Mouse (Mus musculus) right cerebral cortex, postnatal 36 days (tissue): ENCODE data around the gene Cd19.

Experiments
- DNase-seq, 2 experiments: peaks; one replicate each; pipeline ENCODE4 v3.0.0; 2022; ENCODE audit warnings: low spot score in 2 of 2, mixed read lengths in 1 of 2

The Cd19 gene

GRCm38 (mm10) chr7:126414725-126415124 is at the start of gene Cd19:
Gene Cd19 (minus strand): TSS chr7:126414889.
- no peak for DNase-seq

GRCm38 (mm10) chr7:126464121-126464520 is 49.4 kb upstream of the Cd19 start:
- no peak for DNase-seq

GRCm38 (mm10) chr7:126463547-126463946 is 48.9 kb upstream of the Cd19 start:
- DNase-seq: no peak

- no peak for DNase-seq
These were observed 48.3 kb upstream of the Cd19 start, which contains the start of gene Atp2a1 for GRCm38 (mm10) chr7:126463004-126463403. Gene Atp2a1 (minus strand): TSS chr7:126463108.

- no peak for DNase-seq
These were observed 46.9 kb upstream of the Cd19 start for GRCm38 (mm10) chr7:126461626-126462025.

GRCm38 (mm10) chr7:126460623-126461399 is 46.1 kb upstream of the Cd19 start:
- no peak for DNase-seq

GRCm38 (mm10) chr7:126458844-126459618 is 44.3 kb upstream of the Cd19 start:
- no peak for DNase-seq

- no peak for DNase-seq
These were observed 43.5 kb upstream of the Cd19 start for GRCm38 (mm10) chr7:126458225-126458624.

- no peak for DNase-seq
These were observed 41.9 kb upstream of the Cd19 start for GRCm38 (mm10) chr7:126456382-126457266.

- no peak for DNase-seq
These were observed 40.6 kb upstream of the Cd19 start for GRCm38 (mm10) chr7:126455242-126455641.

GRCm38 (mm10) chr7:126453861-126454260 is 39.2 kb upstream of the Cd19 start:
- no peak for DNase-seq

GRCm38 (mm10) chr7:126452244-126452643 is 37.6 kb upstream of the Cd19 start:
- DNase-seq: no peak

GRCm38 (mm10) chr7:126450641-126451040 is 36.0 kb upstream of the Cd19 start:
- DNase-seq: no peak

GRCm38 (mm10) chr7:126449991-126450390 is 35.3 kb upstream of the Cd19 start:
- no peak for DNase-seq

GRCm38 (mm10) chr7:126448481-126448880 is 33.8 kb upstream of the Cd19 start:
- DNase-seq: no peak

GRCm38 (mm10) chr7:126446217-126446616 is 31.5 kb upstream of the Cd19 start:
- DNase-seq: no peak

- DNase-seq: no peak
These were observed 30.6 kb upstream of the Cd19 start for GRCm38 (mm10) chr7:126445104-126445815.

- no peak for DNase-seq
These were observed 29.8 kb upstream of the Cd19 start for GRCm38 (mm10) chr7:126444536-126444935.

GRCm38 (mm10) chr7:126443997-126444396 is 29.3 kb upstream of the Cd19 start:
- DNase-seq: no peak

GRCm38 (mm10) chr7:126440134-126440533 is 25.4 kb upstream of the Cd19 start:
- no peak for DNase-seq

GRCm38 (mm10) chr7:126436851-126437250 is 22.2 kb upstream of the Cd19 start:
- DNase-seq: no peak
